Mouse (Mus musculus) ovary, postnatal 10 days (tissue): ENCODE data around the gene Asb16.
"Not testable (repeated sequence)": the region's sequence is repeated elsewhere in the genome, so short reads cannot be mapped to it uniquely, and the experiment has no call there.

Experiments used
- DNase-seq: peaks from one replicate; pipeline ENCODE4 v3.0.0; 2022; ENCODE audit warnings: low spot score

Gene Asb16

DNA sequence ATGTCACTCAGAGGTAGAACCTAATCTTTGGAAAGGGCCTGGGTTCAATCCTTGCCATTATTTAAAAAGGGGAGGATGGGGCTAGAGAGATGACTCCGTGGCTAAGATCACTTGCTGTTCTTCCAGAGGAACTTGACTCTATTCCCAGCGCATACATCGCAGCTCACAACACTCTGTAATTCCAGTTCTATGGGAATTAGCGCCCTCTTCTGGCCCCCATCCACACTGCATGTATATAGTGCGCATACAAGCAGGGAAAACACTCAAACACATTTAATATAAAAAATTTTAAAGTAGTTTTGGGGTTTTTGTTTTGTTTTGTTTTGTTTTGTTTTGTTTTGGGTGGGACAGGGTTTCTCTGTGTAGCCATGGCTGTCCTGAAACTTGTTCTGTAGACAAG is 26.7 kb upstream of the Asb16 start:
- no peak for DNase-seq

DNA sequence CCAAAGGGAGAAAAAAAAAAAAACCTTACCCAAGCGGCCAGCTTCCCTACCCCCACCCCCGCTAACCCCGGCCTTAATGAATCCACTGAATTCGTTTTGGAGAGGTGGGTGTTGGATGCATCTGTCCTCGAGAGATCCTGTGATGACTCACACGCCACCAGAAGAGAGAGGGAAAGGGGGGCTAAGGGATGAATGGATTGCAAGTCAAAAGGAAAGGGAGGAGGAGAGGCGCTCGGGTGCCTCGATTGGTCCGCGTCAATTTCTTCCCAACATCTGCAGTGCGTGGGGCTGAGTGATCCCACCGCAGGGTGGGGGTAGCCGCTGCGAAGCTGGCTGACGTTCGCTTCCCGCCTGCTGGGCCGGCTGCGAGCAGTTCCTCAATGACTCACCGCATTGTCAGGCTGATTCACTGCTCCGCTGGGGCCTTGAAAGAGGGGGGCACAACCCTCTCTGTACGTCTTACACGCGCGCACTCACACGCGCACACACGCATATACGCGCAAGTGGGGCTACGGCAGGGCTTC is 23.6 kb upstream of the Asb16 start:
- no peak for DNase-seq

DNA sequence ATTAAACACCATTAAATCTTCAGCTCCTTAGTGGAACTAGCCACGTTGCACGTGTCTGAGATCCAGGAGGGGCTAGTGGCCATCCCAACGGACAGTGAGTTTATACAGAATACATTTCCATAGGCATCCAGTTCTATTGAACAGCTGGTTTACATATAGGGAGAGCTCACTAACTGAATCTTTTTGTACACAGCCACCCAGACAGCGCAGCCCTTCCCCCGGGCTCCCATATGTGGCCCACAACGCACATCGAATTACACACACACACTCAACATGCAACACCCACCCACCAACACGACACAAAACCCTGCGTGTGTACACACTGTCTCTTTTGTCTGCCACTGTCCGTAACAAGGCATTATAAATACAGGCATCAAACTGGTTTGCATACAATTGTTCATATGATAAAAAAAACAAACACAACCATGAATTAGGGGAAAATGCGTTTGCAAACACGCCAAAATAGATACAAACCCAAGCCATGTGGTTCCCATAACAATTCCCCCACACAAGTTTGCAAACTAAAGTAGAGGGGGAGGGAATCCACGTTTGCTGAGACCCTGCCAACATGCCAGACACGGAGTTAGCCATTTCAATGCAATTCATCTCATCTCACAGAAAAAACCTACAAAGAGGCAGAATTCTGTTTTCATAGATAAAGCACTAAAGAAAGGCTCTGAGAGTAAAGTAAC is 22.8 kb upstream of the Asb16 start:
- DNase-seq: no peak

DNA sequence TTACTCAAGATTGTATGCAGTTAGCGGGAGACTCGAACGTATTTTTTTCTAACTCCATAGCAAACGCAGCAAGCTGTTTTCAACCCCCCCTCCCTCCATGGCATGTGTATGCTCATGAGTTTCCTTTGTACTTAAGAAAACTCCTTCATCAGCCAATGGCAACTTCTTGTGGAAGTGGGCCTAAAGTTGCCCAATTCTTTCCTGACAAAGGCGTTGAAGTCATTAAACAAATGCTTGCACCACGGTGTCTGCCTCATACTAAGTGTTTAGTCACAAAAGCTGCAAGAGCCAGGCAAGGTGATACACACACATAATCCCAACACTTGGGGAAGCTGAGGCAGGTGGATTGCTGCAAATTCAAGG is 22.3 kb upstream of the Asb16 start:
- DNase-seq: no peak

DNA sequence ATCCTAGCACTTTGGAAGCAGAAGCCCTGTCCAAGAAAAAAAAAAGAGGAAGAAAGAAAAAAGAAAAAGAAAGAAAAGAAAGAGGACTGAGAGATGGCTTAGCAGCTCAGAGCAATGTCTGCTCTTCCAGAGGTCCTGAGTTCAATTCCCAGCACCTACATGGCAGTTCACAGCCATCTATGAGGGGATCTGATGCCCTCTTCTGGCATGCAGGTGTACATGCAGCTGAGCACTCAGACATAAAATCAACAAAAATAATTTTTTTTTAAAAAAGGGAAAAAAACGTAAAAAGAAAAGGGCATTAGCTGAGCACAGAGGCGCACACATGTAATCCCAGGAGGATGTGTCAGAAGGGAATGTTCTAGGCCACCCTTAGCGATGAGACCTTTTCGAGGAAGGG is 21.7 kb upstream of the Asb16 start:
- no peak for DNase-seq

DNA sequence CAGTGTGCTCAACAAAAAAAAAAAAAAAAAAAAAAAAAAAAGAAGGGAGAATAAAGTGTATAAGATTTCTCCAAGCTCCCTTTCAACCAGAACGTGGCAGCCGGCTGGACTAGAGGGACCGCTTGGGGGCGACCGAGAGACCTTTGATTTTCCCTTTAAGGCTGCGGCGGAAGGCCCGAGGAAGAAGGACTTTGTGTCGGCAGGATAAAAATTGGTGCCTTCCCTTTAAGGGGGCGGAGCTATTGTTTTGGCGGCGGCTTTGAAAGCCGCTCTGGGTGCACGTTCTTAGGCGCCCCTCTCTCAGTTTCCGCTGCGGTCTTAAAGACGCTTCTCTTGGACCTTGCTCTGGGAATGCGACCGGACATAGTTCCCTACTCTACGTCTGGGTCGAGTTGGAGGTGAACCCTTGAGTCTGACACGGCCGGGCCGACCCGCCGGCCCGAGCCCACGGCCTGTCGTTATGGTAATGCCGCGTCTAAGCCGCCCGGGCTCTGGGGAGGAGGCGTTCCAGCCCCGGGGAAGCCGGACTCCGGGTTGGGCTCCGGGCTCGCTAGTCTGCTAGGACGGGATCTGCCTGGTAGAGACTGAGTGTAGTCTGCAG is 19.8 kb upstream of the Asb16 start, which contains the start of gene BC030867:
TSS of gene BC030867 (plus strand) at position 253 of the 601 bp plus-strand sequence.
- DNase-seq: peak; percentile 92

DNA sequence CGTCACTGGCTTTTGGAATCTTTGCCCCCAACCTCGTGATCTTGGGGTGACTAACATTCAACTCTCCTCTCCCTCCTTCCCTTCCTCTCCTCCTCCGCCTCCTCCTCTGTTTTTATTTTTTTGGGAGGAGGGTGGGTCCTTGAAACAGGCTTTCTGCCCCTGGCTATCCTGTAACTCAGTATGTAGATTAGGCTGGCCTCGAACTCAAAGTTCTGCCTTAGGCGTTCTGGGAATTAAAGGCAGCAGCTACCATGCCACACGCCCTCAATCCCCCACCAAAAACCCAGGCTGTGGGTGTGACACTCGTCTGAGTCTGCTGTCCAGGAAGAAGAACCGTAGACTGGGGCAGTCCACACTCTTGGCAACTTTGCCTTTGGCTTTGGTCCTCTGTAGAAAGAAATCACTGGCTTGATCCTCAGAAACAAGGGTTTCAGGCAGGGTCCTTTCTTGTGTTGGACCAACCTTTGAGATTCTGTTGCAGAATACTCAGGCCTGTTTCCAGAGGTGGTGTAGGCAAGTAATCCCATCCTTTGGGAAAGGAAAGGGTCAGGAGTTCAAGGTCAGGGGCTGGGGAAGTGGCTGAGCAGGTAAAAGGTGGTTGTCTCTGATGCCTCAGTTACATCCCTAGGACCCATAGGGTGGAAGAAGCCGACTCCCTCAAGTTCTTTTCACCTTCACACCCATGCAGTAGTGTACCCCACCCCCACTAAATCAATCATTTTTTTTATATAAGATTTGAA is 19.0 kb upstream of the Asb16 start:
- no peak for DNase-seq

DNA sequence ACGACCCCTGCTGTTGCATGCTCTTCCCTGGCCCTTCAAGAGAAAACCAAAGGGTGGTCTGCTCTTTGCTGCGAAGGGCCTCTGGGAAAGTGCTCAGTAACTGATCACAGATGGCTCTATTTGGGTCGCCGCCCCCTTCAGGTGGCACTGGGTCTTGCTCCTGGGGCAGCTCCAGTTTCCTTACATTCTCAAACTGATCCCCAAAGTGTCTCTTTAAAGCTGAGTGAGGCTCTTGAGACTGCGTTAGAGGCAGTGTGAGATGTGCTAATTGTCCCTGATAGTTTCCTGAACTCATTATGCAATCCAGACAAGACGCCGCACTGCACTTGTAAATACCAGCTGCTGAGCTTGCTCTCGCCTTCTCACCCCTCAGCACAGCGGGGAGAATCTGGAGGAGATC is 11.0 kb upstream of the Asb16 start:
- no peak for DNase-seq

DNA sequence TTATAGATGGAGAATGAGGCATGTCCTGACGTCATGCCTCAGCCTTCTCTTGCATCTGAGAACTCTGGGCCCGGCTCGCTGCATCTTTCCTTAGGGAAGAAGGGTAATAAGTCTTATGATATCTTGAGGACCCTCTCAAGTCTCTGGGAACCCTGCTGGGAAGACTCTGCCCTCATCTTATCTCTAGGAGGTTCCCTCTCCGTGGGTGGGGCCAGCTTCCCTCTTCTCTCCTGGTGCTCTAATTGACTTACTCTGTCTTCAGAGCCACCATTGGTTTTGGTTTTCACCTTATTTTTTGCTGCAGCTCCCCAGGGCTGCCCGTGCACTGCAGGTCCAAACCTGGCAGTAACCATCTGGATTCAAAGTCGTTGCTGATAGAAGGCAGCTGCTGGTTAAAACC is 10.4 kb upstream of the Asb16 start:
- DNase-seq: no peak

DNA sequence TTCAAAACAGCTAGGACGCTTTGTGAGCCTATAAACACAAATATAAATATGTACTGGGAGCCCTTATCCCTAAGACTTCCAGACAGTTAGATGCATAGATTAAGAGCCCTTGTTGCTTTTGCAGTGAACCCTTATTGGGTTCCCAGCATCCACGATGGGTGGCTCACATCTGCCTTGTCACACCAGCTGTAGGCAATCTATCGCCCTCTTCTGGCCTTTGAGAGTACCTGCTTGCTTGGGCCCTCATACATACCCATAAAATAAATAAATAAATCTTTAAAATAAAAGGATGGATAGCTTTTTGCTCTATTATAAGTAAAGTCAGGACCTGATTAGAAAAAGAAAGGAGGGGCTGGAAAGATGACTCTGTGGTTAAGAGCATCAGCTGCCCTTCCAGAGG is 10.0 kb upstream of the Asb16 start:
- DNase-seq: no peak

DNA sequence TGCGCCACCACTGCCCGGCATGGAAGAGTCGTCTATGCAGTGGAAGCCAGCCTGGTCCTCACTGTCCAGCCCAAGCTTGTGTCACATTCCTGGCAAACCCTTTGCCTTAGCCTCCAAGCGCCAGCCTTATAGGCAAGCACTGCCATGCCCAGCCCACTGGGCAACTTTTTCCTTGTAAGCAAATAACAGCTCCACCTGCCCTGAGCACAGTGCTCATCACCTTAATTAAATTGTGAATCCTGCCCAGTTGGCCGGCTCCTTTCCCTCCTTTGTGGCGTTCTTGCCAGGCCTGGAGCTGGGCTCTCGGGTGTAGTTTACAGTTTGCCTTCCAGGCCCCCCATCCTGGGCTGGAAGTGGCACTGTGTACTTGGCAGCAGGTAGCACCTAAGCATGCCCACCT is 5.3 kb upstream of the Asb16 start:
- no peak for DNase-seq

DNA sequence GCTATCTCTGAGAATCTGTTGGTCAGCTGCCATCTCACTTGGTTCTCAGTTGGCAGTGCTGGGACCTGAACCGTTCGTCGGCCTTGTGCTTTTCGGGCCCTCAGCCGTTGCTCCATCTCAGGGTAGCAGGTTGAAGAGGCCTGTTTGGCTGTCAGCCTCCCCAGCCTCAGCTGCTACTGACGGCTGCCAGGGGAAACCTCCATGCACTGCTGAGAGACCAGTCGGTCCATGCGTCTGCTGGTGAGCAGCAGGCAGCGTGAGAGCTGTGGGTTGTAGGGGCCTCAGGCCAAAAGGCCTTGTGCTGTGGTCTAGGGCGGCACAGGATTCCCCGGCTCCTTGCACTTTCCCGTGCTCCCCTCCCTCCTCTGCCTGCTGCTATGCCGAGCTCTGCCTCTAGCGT is 2.7 kb upstream of the Asb16 start:
- DNase-seq: no peak

DNA sequence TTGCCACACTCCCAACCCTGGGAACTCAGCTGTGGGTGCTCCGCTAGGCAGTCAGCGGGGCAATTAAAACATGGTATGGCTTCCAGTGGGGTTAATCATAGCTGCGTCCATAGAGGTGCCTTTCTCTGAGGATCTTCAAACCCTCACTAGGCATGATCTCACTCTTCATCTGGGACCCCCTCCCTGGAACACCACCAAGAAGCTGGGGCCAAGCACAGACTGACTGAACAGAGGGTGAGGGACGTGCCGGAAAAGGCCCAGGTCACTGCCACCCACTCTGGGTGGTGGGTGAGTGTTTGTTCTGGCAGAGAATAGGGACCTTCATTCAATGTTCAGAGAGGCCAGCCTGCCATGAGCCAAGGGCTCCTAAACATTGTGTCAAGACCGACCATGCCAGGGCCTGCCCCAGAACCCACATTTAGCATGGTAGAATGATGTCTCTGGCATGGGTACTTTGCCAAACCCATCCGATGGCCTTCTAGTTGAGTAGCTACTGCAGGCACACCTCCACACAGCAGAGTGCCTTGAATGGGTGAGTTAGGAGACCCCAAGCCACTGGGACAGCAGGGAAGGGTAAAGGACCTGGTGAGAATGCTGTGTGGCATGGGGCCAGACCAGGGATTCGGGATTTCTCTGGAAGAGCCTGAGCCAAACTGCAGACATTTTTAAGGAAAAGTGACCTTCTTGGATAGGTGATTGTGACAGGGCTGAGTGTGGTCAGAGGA is 1.8 kb upstream of the Asb16 start:
- DNase-seq: no peak

DNA sequence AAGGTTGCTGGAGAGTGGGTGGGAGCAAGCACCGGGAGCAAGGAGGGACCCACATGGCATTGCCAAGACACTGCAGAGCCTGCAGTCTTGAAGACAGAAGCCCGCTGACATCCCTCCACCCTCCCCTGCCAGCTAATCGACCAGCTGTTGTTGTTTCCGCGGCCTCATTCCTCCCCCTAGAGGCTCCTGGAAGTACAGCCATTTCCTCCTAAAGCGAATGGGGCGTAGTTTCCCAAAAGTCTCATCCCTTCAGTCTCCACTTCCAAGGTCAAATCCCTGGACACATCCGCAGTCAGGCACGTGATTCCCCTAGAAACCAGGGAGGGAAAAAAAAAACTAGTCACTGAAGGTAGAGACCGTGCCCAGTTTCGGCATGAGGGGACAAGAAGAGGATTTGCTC is 1.1 kb upstream of the Asb16 start:
- no peak for DNase-seq

DNA sequence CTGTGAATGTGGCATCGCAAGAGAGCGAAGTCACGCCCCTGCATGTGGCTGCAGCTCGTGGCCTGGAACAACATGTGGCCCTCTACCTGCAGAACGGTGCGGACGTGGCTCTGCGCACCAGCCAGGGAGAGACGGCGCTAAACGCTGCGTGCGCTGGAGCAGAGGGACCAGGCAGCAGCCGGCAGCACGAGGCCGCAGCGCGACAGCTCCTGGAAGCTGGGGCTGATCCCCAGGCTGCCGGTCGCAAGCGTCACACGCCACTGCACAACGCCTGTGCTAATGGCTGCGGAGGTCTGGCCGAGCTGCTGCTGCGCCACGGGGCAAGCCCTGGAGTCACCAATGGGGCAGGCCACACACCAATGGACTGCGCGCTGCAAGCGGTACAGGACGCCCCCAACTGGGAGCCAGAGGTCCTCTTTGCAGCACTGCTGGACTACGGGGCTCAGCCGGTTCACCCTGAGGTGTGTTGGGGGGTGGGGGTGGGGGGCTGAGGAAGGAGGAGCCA is 7.9 kb downstream of the Asb16 start:
- DNase-seq: no peak

DNA sequence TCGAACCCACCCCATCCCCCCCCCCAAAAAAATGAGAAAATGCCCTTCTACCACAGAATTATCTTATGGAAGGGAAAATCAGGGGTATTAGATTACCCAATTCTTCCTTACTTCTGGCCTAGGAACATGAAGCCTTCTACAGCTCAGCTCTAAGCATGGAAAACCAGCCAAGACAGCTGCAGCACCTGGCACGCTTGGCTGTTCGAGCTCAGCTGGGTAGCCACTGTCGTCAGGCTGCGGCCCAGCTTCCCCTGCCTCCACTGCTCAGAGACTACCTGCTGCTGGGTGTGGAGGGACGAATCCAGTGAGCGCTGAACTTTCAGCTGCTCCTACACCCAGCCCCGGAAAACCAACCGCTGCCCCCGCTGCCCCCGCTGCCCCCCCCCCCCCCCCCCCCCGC is 9.2 kb downstream of the Asb16 start:
- DNase-seq: no peak

DNA sequence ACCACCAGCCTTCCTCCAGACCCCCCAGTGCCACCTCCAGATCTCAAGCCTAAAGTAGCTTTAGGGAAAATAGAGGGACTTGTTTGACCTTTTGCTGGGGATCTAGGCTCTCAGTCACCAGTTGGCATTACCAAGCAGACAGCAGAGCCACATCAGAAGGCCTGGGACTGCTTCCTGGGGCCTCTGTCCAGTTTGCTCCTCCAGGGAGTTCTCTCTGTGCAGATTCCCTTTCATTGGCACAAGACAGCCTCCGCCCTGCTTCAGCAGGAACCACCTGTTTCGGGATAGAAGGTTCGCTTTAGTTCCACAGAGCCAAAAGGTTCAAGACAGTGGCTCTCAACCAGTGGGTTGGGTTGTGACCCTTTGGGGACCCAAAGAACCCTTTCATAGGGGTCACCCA is 11.1 kb downstream of the Asb16 start:
- DNase-seq: no peak

DNA sequence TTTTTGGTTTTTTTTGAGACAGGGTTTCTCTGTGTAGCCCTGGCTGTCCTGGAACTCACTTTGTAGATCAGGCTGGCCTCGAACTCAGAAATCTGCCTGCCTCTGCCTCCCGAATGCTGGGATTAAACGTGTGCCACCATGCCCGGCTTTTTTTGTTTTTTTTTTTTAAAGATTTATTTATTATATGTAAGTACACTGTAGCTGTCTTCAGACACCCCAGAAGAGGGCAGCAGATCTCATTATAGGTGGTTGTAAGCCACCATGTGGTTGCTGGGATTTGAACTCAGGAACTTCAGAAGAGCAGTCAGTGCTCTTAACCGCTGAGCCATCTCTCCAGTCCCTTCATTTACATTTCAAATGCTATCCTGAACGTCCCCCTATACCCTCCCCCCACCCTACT is 11.7 kb downstream of the Asb16 start:
- not testable (repeated sequence) for DNase-seq

DNA sequence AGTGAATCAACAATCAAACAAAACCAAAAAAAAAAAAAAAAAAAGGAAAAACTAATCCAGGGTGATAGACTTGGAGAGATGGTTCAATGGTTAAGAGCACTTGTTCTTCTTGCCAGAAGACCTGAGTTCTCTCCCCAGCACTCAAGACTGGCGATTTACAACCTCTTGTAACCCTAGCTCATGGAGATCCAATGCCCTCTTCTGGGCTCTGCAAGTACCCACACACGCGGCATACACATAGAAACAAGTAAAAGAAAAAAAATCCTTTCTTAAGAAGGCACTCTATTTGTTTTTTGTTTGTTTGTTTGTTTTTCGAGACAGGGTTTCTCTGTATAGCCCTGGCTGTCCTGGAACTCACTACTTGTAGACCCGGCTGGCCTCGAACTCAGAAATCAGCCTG is 15.4 kb downstream of the Asb16 start:
- DNase-seq: no peak

DNA sequence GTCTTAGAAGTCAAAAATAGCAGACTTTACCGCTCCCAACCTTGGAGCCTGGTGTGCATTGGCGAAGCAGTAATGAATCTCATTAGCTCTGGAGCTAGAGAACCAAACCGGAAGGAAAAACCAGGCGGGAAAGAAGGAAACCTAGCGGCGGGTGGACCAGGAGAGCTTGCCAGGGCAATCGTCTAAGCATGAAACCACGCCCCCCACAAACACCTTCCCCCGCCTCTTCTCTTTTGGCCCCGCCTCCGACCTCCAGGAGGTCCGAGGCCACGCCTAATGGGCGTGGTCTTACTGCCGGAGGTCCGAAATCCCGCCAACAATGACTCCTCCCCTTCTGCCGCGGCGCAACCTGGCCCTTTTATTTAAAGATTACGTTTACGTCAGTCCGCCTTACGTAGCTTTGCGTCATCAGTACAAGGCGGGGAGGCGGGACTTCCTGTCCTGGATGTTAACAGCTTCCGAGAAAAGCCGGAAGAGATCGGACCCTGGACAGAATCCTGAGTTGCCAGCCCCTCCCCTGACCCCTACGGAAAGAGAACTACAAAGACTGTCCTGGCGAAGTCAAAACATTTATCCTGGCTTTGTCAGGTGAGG is 16.1 kb downstream of the Asb16 start, which contains the start of gene Tmub2:
TSS of gene Tmub2 (plus strand) at position 431 of the 594 bp plus-strand sequence.
- peak; percentile 88 for DNase-seq

DNA sequence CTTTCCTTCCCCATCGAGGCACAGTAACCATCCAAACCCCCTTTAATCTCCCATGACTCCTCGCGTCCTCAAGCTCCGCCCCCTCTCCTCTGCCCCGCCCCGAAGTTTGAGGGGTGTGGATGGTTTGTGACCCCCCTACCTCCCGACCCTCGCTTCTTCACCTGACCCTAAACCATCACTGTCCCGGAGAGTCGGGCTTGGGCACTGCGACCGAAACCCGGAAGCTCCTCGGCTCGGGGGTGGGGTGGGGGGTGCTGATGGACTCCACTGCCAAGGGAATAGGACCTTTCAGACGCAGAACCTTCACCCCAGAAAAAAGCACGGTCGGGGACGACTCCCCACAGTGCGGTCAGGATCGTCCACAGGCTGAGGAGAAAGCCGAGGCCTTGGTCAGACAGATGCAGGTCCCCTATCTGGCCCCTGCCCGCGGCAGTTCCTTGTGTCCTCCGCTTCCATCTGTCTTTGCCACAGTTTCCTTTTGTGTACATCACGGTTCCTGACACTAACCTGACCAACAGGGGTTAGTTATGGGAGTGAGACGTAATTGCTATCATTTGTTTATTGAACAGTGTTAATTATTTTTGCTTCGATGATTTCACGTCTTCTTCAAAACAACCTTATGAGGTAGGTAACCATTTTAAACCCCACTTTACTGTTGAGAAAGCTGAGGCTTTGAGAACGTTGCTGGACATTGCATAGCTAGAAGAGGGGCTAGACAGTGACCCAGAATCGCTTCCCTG is 16.7 kb downstream of the Asb16 start:
- no peak for DNase-seq
